Mouse (Mus musculus): ENCODE data around the gene Angptl2.
A peak's percentile ranks its signal among the peaks of the same experiment; 100 is the strongest.

- TF ChIP-seq CTCF (IDR thresholded peaks at IDR 0.05; ENCODE audit: borderline replicate concordance, extremely low read depth, insufficient read depth, insufficient read length): peak; percentile 56; the same call in 1 of the 2 replicates
- no peak for TF ChIP-seq POLR2A (IDR thresholded peaks at IDR 0.05; ENCODE audit: borderline replicate concordance, extremely low read depth, insufficient read depth, insufficient read length, poor library complexity, severe bottlenecking)
These were observed 3.2 kb downstream of the Angptl2 start for GRCm38 (mm10) chr2:33218903-33219625.
